Mouse (Mus musculus): ENCODE results near the gene Slc16a12.

DNA sequence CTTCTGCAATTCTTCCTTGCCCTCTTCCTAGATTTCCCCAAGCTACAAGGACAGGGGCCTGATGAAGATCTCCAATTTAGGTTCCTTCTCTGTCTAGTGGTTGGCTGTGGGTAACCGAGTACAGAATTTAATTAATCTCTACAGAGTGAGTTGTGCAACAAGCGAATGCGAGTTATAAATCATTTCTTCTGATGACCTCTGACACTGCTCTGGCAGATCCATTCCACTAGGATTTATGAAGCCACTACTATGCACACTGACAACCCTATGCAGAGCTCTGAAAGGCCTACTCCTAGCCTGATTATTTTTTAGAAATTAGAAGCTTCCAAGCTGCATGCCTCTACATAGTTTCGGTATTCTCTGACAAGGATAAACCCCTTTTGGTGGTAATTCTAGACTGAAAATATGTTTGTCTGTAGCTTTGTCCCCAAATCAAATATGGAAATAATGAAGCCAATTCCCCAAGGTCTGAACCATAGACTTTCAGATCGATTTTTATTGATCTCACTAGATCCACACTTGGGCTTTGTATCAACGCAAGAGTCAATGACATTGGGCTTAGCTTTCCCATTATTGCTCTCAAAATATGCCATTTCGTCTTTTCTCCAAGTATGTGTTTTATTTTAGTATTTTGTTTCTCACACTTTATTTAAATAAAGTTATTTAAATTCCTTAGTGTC, 9.6 kb upstream of the Slc16a12 start:
- TF ChIP-seq HCFC1 (IDR thresholded peaks at IDR 0.05; ENCODE audit: borderline replicate concordance, insufficient read depth, low read length) (no peak), ZNF384 (IDR thresholded peaks at IDR 0.05; ENCODE audit: low read depth, low read length) (no peak), CHD2 (IDR thresholded peaks at IDR 0.05; ENCODE audit: low read depth, low read length) (no peak), ZC3H11A (IDR thresholded peaks at IDR 0.05; ENCODE audit: borderline replicate concordance, low read depth, low read length) (no peak)

Data from ES-E14 (cell line).